Mouse (Mus musculus) neural tube, embryonic 13.5 days (tissue): ENCODE measurements around the gene Lmbr1l. TPM values are rescaled to one million over a fixed set of nuclear protein-coding genes. Genes with fewer than 3 reads are reported as not detected.
A peak's percentile ranks its signal among the peaks of the same experiment; 100 is the strongest.
"Not testable (repeated sequence)": the region's sequence is repeated elsewhere in the genome, so short reads cannot be mapped to it uniquely, and the experiment has no call there.

Source experiments
- ATAC-seq: fragments of 200-750 bp; cut with Nextera tagmentation; 2 replicates; pipeline ENCODE4 v1.8.0; 2017; ENCODE audit warnings: low read depth, mild to moderate bottlenecking, moderate TSS enrichment, moderate library complexity
- H3K27ac ChIP-seq: fragments of 300-500 bp; sonication (generic); replicated peaks from 2 replicates; pipeline ENCODE4 v1.5.1; 2015; ENCODE audit warnings: moderate library complexity, mild to moderate bottlenecking, inconsistent platforms
- H3K27me3 ChIP-seq: fragments of 300-500 bp; sonication (generic); 2 replicates; pipeline ENCODE4 v1.6.1; 2015; ENCODE audit warnings: mild to moderate bottlenecking, inconsistent platforms
- H3K36me3 ChIP-seq: fragments of 300-500 bp; sonication (generic); 2 replicates; pipeline ENCODE4 v1.6.1; 2015; ENCODE audit warnings: mild to moderate bottlenecking, inconsistent platforms
- H3K4me1 ChIP-seq: fragments of 300-500 bp; sonication (generic); replicated peaks from 2 replicates; pipeline ENCODE4 v1.6.1; 2015; ENCODE audit warnings: inconsistent platforms
- H3K4me2 ChIP-seq: fragments of 300-500 bp; sonication (generic); 2 replicates; pipeline ENCODE4 v1.6.1; 2015; ENCODE audit warnings: inconsistent platforms, mild to moderate bottlenecking, moderate library complexity
- H3K4me3 ChIP-seq: fragments of 300-500 bp; sonication (generic); 2 replicates; pipeline ENCODE4 v1.5.1; 2015; ENCODE audit warnings: mild to moderate bottlenecking, inconsistent platforms
- H3K9ac ChIP-seq: fragments of 300-500 bp; sonication (generic); 2 replicates; pipeline ENCODE4 v1.6.1; 2015; ENCODE audit warnings: moderate library complexity, mild to moderate bottlenecking, inconsistent platforms
- H3K9me3 ChIP-seq: fragments of 300-500 bp; sonication (generic); 2 replicates; pipeline ENCODE4 v1.6.1; 2016; ENCODE audit warnings: inconsistent platforms
- WGBS: fragments of 180-500 bp; shearing (Covaris S2); methylation state at CpG from one replicate; pipeline ENCODE4 v1.1.7; 2015; 5-methylcytosine and 5-hydroxymethylcytosine counted together
- polyA plus RNA-seq: library from polyadenylated mRNA; unstranded; fragments of >200 nt; fragmentation: Nextera tagmentation; extraction: Ambion mirVana; gene quantifications from 2 replicates; pipeline ENCODE4 v1.2.1, GENCODE M21; 2015

Lmbr1l gene
- polyA plus RNA-seq, 1 experiment from 2014 or later: 39.0 TPM

GRCm38 (mm10) chr15:98951122-98952062, 33.4 kb upstream of the Lmbr1l start:
- H3K4me2 ChIP-seq: peak overlapping the region; percentile 74
- H3K9me3 ChIP-seq, H3K27me3 ChIP-seq, ATAC-seq: not testable (repeated sequence)
- peak overlapping the region; percentile 95 for H3K4me3 ChIP-seq
- 59% methylated on average over 11 of the region's 15 CpGs for WGBS
- peak overlapping the region; percentile 100 for H3K27ac ChIP-seq
- H3K36me3 ChIP-seq: peaks cover 12% of the 10 kb centered on the region
- peak overlapping the region; percentile 100 for H3K9ac ChIP-seq
- H3K4me1 ChIP-seq: peaks cover 34% of the 10 kb centered on the region

- Histone ChIP-seq H3K27me3 (no peaks in the 10 kb centered on the region), H3K27ac (peak overlapping the region; percentile 71), H3K4me3 (peak overlapping the region; percentile 39), H3K4me1 (peaks cover 22% of the 10 kb centered on the region), H3K9me3 (no peaks in the 10 kb centered on the region), H3K36me3 (peaks cover 15% of the 10 kb centered on the region), H3K9ac (peak overlapping the region; percentile 79), H3K4me2 (peak overlapping the region; percentile 70)
- no peak for ATAC-seq
- 35% methylated on average over 3 of the region's 3 CpGs for WGBS
Observed at GRCm38 (mm10) chr15:98949607-98949892, 31.5 kb upstream of the Lmbr1l start.

DNA sequence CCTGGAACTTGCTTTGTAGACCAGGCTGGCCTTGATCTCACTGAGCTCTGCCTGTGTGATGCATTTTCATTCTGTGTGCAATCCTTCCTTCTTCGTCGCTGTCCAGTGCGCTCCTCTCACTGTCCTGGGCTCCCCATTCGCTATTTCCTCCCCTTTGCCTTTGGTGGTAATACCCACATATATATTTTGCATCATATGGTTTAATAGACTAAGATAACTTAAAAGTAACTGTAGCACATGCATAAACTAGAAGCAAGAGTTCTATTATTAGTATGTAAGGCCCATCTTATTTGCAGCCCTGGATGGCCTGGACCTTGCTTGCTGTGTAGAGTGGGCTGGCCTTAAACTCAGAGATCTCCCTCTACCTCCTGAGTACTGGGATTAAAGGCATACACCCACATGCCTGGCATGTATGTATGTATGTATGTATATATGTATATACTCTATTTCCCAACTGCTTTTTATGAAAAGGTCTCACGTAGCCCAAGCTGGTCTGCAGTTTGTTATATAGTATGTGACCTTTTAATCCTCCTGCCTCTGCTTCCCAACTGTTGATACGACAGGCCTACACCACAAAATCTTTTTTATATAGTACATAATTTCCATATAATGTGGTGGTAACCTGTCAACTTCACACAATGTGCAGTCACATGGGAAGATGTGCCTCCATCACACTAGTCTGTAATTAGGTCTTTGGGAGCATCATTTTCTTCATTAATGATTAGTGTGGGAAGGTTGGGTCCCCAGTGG, 31.0 kb upstream of the Lmbr1l start:
- peak overlapping the region; percentile 79 for H3K9ac ChIP-seq
- 48% methylated on average over 6 of the region's 6 CpGs for WGBS
- H3K27me3 ChIP-seq: no peaks in the 10 kb centered on the region
- peak overlapping the region; percentile 39 for H3K4me3 ChIP-seq
- peaks cover 22% of the 10 kb centered on the region for H3K4me1 ChIP-seq
- no peak for ATAC-seq
- peaks cover 15% of the 10 kb centered on the region for H3K36me3 ChIP-seq
- peak overlapping the region; percentile 70 for H3K4me2 ChIP-seq
- no peaks in the 10 kb centered on the region for H3K9me3 ChIP-seq
- H3K27ac ChIP-seq: peak overlapping the region; percentile 71

- H3K27me3 ChIP-seq: no peaks in the 10 kb centered on the region
- H3K9me3 ChIP-seq: no peaks in the 10 kb centered on the region
- peaks cover 15% of the 10 kb centered on the region for H3K36me3 ChIP-seq
- peaks cover 22% of the 10 kb centered on the region for H3K4me1 ChIP-seq
- H3K4me2 ChIP-seq: peak overlapping the region; percentile 70
- H3K27ac ChIP-seq: peak overlapping the region; percentile 71
- peak overlapping the region; percentile 79 for H3K9ac ChIP-seq
- no peak for ATAC-seq
- H3K4me3 ChIP-seq: peak overlapping the region; percentile 39; the same call in 1 of the 2 replicates
Observed at GRCm38 (mm10) chr15:98948382-98948781, 30.4 kb upstream of the Lmbr1l start.

DNA sequence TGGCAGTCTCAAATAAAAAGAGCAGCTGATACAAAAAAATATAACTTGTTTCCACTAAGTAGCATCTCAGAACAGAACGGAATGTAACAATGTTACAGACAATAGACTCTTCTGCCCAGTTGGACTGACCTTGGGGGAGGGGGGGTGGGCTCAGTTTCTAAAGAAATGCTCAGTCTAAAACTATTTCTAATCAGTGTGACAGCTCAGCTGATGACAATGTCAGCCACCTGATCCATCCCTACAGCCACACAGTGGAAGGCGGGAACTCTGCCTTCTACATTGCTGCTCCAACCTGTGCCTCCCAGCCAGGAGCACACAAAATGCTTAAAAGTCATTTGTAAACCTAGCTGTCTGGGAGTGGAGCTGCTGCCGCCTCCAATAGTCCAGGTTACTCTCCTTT, 29.9 kb upstream of the Lmbr1l start:
- H3K27me3 ChIP-seq: no peaks in the 10 kb centered on the region
- no peaks in the 10 kb centered on the region for H3K9me3 ChIP-seq
- H3K9ac ChIP-seq: peak overlapping the region; percentile 54
- peak overlapping the region; percentile 39; the same call in 1 of the 2 replicates for H3K4me3 ChIP-seq
- peaks cover 22% of the 10 kb centered on the region for H3K4me1 ChIP-seq
- peak overlapping the region; percentile 67 for H3K27ac ChIP-seq
- WGBS: 26% methylated on average over 3 of the region's 3 CpGs
- peaks cover 15% of the 10 kb centered on the region for H3K36me3 ChIP-seq
- ATAC-seq: no peak
- peak overlapping the region; percentile 70 for H3K4me2 ChIP-seq

DNA sequence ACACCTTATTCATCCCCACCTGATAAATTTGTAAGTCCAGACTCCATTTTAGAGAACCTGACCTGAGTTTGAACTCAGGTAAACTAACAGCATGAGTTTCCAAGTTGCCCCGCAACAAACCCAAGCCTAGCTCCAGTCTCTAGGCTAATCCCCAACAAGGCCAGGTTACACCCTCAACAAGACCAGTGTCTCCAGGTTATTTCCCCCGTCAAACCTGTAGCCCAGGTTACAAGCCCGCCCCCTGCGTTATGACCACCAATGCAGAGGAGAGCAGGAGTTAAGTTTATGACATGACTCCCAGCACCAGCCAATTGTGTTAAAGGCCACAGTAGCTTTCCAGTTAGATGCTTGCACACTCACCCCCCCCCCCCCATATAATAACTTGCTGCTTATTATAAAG, 25.1 kb upstream of the Lmbr1l start:
- Histone ChIP-seq H3K9me3 (no peaks in the 10 kb centered on the region), H3K27ac (no peak overlapping the region), H3K4me2 (no peak overlapping the region), H3K4me1 (peaks cover 5% of the 10 kb centered on the region), H3K4me3 (no peak overlapping the region), H3K9ac (no peak overlapping the region), H3K27me3 (no peaks in the 10 kb centered on the region), H3K36me3 (0 out of 2 replicates have a peak, but pooled peaks cover 3% of the 10 kb centered on the region)
- 75% methylated on average over 4 of the region's 4 CpGs for WGBS
- ATAC-seq: no peak

- Histone ChIP-seq H3K27me3 (no peaks in the 10 kb centered on the region), H3K9ac (no peak overlapping the region), H3K36me3 (0 out of 2 replicates have a peak, but pooled peaks cover 3% of the 10 kb centered on the region), H3K4me1 (no peaks in the 10 kb centered on the region), H3K4me2 (no peak overlapping the region), H3K9me3 (no peaks in the 10 kb centered on the region), H3K4me3 (no peak overlapping the region), H3K27ac (no peak overlapping the region)
- 80% methylated on average over 4 of the region's 4 CpGs for WGBS
- no peak for ATAC-seq
Observed at GRCm38 (mm10) chr15:98942081-98942480, 24.1 kb upstream of the Lmbr1l start.

DNA sequence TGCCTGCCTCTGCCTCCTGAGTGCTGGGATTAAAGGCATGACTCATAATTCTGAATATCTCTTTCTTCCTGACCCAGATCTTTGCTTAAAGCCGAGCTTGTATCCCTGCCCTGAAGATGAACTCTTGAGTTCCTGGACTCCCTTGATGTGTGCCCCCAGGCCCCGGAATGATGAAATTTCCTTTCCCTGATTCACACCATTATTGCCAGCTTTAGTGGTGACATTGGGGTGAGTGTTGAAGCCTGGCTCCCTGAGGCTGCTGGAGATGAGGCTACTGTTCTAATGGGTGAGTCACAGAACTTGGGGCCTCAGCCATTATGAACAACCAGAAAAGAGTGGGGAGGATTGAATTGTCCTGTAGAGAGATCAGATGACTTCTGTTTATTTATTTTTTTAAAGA, 23.5 kb upstream of the Lmbr1l start:
- no peak for ATAC-seq
- 80% methylated on average over 2 of the region's 2 CpGs for WGBS
- H3K9me3 ChIP-seq: no peaks in the 10 kb centered on the region
- H3K27ac ChIP-seq: no peak overlapping the region
- no peaks in the 10 kb centered on the region for H3K4me1 ChIP-seq
- H3K4me3 ChIP-seq: no peak overlapping the region
- H3K27me3 ChIP-seq: no peaks in the 10 kb centered on the region
- no peak overlapping the region for H3K9ac ChIP-seq
- 0 out of 2 replicates have a peak, but pooled peaks cover 3% of the 10 kb centered on the region for H3K36me3 ChIP-seq
- no peak overlapping the region for H3K4me2 ChIP-seq

DNA sequence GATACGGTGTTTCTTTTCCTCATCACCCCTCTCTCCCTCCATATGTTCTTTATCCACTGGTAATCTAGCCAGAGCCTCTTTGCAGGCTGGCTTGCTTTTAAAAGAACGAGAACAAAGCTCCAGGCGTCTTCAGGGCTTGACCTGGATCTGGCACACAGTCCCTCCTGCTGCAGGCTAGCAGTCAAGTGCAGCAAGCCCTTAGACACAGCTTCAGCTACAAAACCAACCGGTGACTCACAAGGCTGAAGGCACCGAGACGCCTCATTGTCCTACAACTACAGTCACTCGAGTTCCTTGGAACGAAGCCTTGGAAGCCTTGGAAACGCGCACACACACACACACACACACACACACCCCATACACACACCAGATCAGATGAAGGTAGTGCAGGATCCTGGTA, 22.8 kb upstream of the Lmbr1l start:
- H3K36me3 ChIP-seq: 0 out of 2 replicates have a peak, but pooled peaks cover 3% of the 10 kb centered on the region
- ATAC-seq: no peak
- no peaks in the 10 kb centered on the region for H3K27me3 ChIP-seq
- H3K4me1 ChIP-seq: peaks cover 5% of the 10 kb centered on the region
- H3K9me3 ChIP-seq: no peaks in the 10 kb centered on the region
- H3K4me2 ChIP-seq: no peak overlapping the region
- WGBS: 59% methylated on average over 10 of the region's 10 CpGs
- H3K9ac ChIP-seq: no peak overlapping the region
- H3K4me3 ChIP-seq: no peak overlapping the region
- no peak overlapping the region for H3K27ac ChIP-seq

GRCm38 (mm10) chr15:98934217-98934839, 16.3 kb upstream of the Lmbr1l start, which contains the start of gene Tuba1b:
Tuba1b (minus strand) TSS chr15:98934565.
- WGBS: 0% methylated on average over 58 of the region's 58 CpGs
- ATAC-seq: peak; percentile 95
- Histone ChIP-seq H3K4me3 (peak within 1 kb of the TSS; percentile 62), H3K4me2 (peak within 1 kb of the TSS; percentile 98), H3K9me3 (no peaks in the 10 kb centered on the region), H3K9ac (peak within 1 kb of the TSS; percentile 93), H3K36me3 (peaks cover 11% of the 10 kb centered on the region), H3K4me1 (peaks cover 30% of the 10 kb centered on the region), H3K27me3 (no peaks in the 10 kb centered on the region), H3K27ac (peak within 1 kb of the TSS; percentile 97)

- peak overlapping the region; percentile 97 for H3K27ac ChIP-seq
- H3K36me3 ChIP-seq: peaks cover 11% of the 10 kb centered on the region
- WGBS: under 1% methylated on average over 35 of the region's 35 CpGs
- H3K9ac ChIP-seq: peak overlapping the region; percentile 93
- ATAC-seq: peak; percentile 93
- H3K9me3 ChIP-seq: no peaks in the 10 kb centered on the region
- no peaks in the 10 kb centered on the region for H3K27me3 ChIP-seq
- peak overlapping the region; percentile 62 for H3K4me3 ChIP-seq
- peaks cover 35% of the 10 kb centered on the region for H3K4me1 ChIP-seq
- peak overlapping the region; percentile 98 for H3K4me2 ChIP-seq
Observed at GRCm38 (mm10) chr15:98933833-98934216, 15.8 kb upstream of the Lmbr1l start.
